Mouse (Mus musculus) cerebellum, adult 2 months (tissue): ENCODE data around the gene Npy.

Experiments
- CTCF ChIP-seq: fragments of 200-500 bp; IDR thresholded peaks from 2 replicates; pipeline ENCODE4 v1.5.1; 2011; ENCODE audit warnings: low read depth, mild to moderate bottlenecking, control low read depth, low read length, moderate library complexity, borderline replicate concordance; ENCODE audit not compliant: insufficient read depth
- POLR2A ChIP-seq: fragments of 200-500 bp; IDR thresholded peaks from 2 replicates; pipeline ENCODE4 v1.6.1; 2011; ENCODE audit warnings: low read length, control low read depth, borderline replicate concordance; ENCODE audit not compliant: insufficient read depth

DNA sequence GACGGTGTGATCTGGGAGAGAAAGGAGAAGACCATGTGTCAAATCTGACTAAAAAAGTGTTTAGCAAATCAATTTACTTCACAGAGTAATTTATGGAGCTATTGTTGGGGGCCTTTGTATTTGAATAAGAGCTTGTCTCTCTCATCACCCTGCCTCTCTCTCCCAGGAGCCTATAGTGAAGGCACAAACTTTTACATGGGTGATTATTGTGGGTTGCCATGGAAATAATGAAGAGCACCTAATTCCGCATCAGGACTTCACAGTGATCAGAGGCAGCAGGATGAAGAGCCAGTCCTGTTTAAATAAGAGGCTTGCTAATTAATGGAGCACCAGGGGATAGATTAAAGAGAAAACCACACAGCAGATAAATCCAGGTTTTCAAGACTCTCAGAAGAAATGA is 52.6 kb downstream of the Npy start:
- no peak for TF ChIP-seq POLR2A
- no peak for TF ChIP-seq CTCF
